ENCODE assay signal across 8 mouse cellular contexts in the genomic region with DNA sequence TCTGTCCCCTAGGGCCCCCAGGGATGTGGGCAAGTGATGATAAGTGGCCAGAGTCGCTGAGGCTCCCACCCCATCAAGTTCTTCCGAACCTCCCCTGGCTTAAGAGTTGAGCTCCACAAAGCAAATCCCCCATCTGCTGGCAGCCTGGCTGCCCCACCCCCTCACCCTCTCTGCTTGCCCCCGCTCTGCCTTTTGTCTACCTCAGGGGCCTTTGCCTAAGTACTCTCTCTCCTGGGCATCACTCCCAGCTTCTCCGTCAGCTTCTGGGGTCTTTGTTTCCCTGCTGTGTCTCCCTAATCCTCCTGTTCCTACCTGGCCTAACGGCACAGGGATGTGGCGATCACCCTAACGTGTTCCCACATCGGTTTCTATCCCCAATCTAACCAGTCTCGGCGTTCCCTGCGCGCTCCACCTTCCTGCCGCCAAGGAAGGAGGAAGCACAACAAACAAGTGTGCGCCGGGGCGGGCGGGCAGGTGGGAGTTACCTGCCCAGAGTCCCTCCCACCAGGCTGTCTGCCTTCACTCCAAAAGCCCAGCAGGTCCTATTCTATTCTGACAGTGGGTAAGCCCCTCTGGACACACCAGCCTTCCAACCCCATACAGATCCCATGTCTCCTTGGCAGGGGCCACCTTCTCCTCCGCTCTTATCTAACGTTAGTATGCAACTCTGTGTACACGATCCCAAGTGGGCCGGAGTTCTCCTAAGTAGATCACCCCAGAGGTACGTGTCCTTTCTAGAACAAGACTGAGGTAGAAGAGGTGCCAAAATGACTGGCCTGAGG. TPM values are rescaled to one million over a fixed set of nuclear protein-coding genes. Genes with fewer than 3 reads are reported as not detected.
DNase-seq lines count a peak whose midpoint lies in the region; ATAC-seq lines count a peak whose summit lies in the region.

No protein-coding gene starts in this region.

- peaks cover 36% of the 10 kb centered on the region for H3K36me3 ChIP-seq in embryonic facial prominence, embryonic 10.5 days (replicated peaks)
- peaks cover 27% of the 10 kb centered on the region for H3K36me3 ChIP-seq in hindbrain, embryonic 13.5 days
- peaks cover 31% of the 10 kb centered on the region for H3K36me3 ChIP-seq in limb, embryonic 15.5 days

- H3K9me3 ChIP-seq in embryonic facial prominence, embryonic 10.5 days: no peaks in the 10 kb centered on the region
- no peaks in the 10 kb centered on the region for H3K9me3 ChIP-seq in hindbrain, embryonic 13.5 days
- no peaks in the 10 kb centered on the region for H3K9me3 ChIP-seq in limb, embryonic 15.5 days

- H3K9ac ChIP-seq in hindbrain, embryonic 13.5 days: peak overlapping the region; percentile 100
- H3K9ac ChIP-seq in limb, embryonic 15.5 days: peak overlapping the region; percentile 11

- no peak for ATAC-seq in hindbrain, embryonic 13.5 days (ENCODE audit: low FRiP score)
- no peak for ATAC-seq in limb, embryonic 15.5 days (ENCODE audit: insufficient number of reproducible peaks, low FRiP score, low TSS enrichment, low read depth)
- ATAC-seq in megakaryocyte-erythroid progenitor cell, adult 5-6 weeks (replicated peaks; ENCODE audit: low FRiP score, low TSS enrichment, poor library complexity, severe bottlenecking): no peak

- H3K4me2 ChIP-seq in hindbrain, embryonic 13.5 days: peak overlapping the region; percentile 100
- peak overlapping the region; percentile 90 for H3K4me2 ChIP-seq in limb, embryonic 15.5 days

- DNase-seq in right cerebral cortex, adult 18-20 months: peak; percentile 54
- DNase-seq in right cerebral cortex, postnatal 36 days (ENCODE audit: low spot score in 2 of 2): no peak
- peak; percentile 56 for DNase-seq in embryonic facial prominence, embryonic 10.5 days (ENCODE audit: low spot score)
- DNase-seq in retina, embryonic 14.5 days (ENCODE audit: low spot score): peak; percentile 58
- no peak for DNase-seq in gastrocnemius, postnatal 25 days

- H3K4me1 ChIP-seq in embryonic facial prominence, embryonic 10.5 days: peaks cover 78% of the 10 kb centered on the region
- H3K4me1 ChIP-seq in hindbrain, embryonic 13.5 days (replicated peaks): peaks cover 67% of the 10 kb centered on the region
- H3K4me1 ChIP-seq in limb, embryonic 15.5 days: peaks cover 61% of the 10 kb centered on the region

- peak overlapping the region; percentile 92 for H3K4me3 ChIP-seq in embryonic facial prominence, embryonic 10.5 days
- peak overlapping the region; percentile 93 for H3K4me3 ChIP-seq in hindbrain, embryonic 13.5 days
- peak overlapping the region; percentile 94 for H3K4me3 ChIP-seq in limb, embryonic 15.5 days

- H3K27ac ChIP-seq in embryonic facial prominence, embryonic 10.5 days (replicated peaks): peak overlapping the region; percentile 100
- peak overlapping the region; percentile 100 for H3K27ac ChIP-seq in hindbrain, embryonic 13.5 days
- H3K27ac ChIP-seq in limb, embryonic 15.5 days: 0 out of 2 replicates have a peak overlapping the region, but pooled peaks have one; percentile 27

- peaks cover 22% of the 10 kb centered on the region for H3K27me3 ChIP-seq in embryonic facial prominence, embryonic 10.5 days (replicated peaks; ENCODE audit: low read depth, poor library complexity, severe bottlenecking)
- no peaks in the 10 kb centered on the region for H3K27me3 ChIP-seq in hindbrain, embryonic 13.5 days
- H3K27me3 ChIP-seq in limb, embryonic 15.5 days: peaks cover 3% of the 10 kb centered on the region

- WGBS in embryonic facial prominence, embryonic 10.5 days: 15% methylated on average over 22 of the region's 22 CpGs
- 9% methylated on average over 22 of the region's 22 CpGs for WGBS in hindbrain, embryonic 13.5 days
- 17% methylated on average over 22 of the region's 22 CpGs for WGBS in limb, embryonic 15.5 days

RNA-seq across cellular contexts. Expression of a gene that starts 3.8 kb away (rescaled TPM):
- polyA plus RNA-seq in embryonic facial prominence, embryonic 10.5 days (2016; fragmentation: Nextera tagmentation; extraction: Ambion mirVana): 1.2 and 1.6 TPM in 2 replicates
- 2.4 and 2.6 TPM in 2 replicates for polyA plus RNA-seq in hindbrain, embryonic 13.5 days (2015; fragmentation: Nextera tagmentation; extraction: Ambion mirVana)
- 2.3 TPM in 2 replicates for polyA plus RNA-seq in limb, embryonic 15.5 days (2015; fragmentation: Nextera tagmentation; extraction: Ambion mirVana)
- 0.09 and 0.35 TPM in 2 replicates for total RNA-seq in megakaryocyte-erythroid progenitor cell, adult 5-6 weeks (2014; fragmentation: Nextera tagmentation)
- total RNA-seq in megakaryocyte-erythroid progenitor cell, adult 5-6 weeks (2017): 1.6 TPM in 1 of 2 replicates, not detected in the other
- total RNA-seq in gastrocnemius, postnatal 25 days (2021): under 1 TPM in 1 of 2 experiments, not detected in 1; 0.51 TPM

RNA-seq across cellular contexts. Expression of a gene that starts 4.6 kb away (rescaled TPM):
- polyA plus RNA-seq in embryonic facial prominence, embryonic 10.5 days (2016; fragmentation: Nextera tagmentation; extraction: Ambion mirVana): 203 and 213 TPM in 2 replicates
- 744 and 801 TPM in 2 replicates for polyA plus RNA-seq in hindbrain, embryonic 13.5 days (2015; fragmentation: Nextera tagmentation; extraction: Ambion mirVana)
- 241 and 331 TPM in 2 replicates for polyA plus RNA-seq in limb, embryonic 15.5 days (2015; fragmentation: Nextera tagmentation; extraction: Ambion mirVana)
- 5.3 and 30.7 TPM in 2 replicates for total RNA-seq in megakaryocyte-erythroid progenitor cell, adult 5-6 weeks (2014; fragmentation: Nextera tagmentation)
- 21.6 and 22.1 TPM in 2 replicates for total RNA-seq in megakaryocyte-erythroid progenitor cell, adult 5-6 weeks (2017)
- 100 to 1,000 TPM; 126 to 152 TPM for total RNA-seq in gastrocnemius, postnatal 25 days (2021)

RNA-seq across cellular contexts. Expression of a gene that starts 15.8 kb away (rescaled TPM):
- 390 and 408 TPM in 2 replicates for polyA plus RNA-seq in embryonic facial prominence, embryonic 10.5 days (2016; fragmentation: Nextera tagmentation; extraction: Ambion mirVana)
- 481 and 505 TPM in 2 replicates for polyA plus RNA-seq in hindbrain, embryonic 13.5 days (2015; fragmentation: Nextera tagmentation; extraction: Ambion mirVana)
- 352 and 365 TPM in 2 replicates for polyA plus RNA-seq in limb, embryonic 15.5 days (2015; fragmentation: Nextera tagmentation; extraction: Ambion mirVana)
- 103 and 117 TPM in 2 replicates for total RNA-seq in megakaryocyte-erythroid progenitor cell, adult 5-6 weeks (2014; fragmentation: Nextera tagmentation)
- 59.2 and 99.1 TPM in 2 replicates for total RNA-seq in megakaryocyte-erythroid progenitor cell, adult 5-6 weeks (2017)
- total RNA-seq in gastrocnemius, postnatal 25 days (2021): 100 to 1,000 TPM; 207 to 210 TPM

RNA-seq across cellular contexts. Expression of a gene that starts 27.3 kb away (rescaled TPM):
- not detected in 2 replicates for polyA plus RNA-seq in embryonic facial prominence, embryonic 10.5 days (2016; fragmentation: Nextera tagmentation; extraction: Ambion mirVana)
- 0.14 and 0.19 TPM in 2 replicates for polyA plus RNA-seq in hindbrain, embryonic 13.5 days (2015; fragmentation: Nextera tagmentation; extraction: Ambion mirVana)
- 0.24 and 0.31 TPM in 2 replicates for polyA plus RNA-seq in limb, embryonic 15.5 days (2015; fragmentation: Nextera tagmentation; extraction: Ambion mirVana)
- not detected in 2 replicates for total RNA-seq in megakaryocyte-erythroid progenitor cell, adult 5-6 weeks (2014; fragmentation: Nextera tagmentation)
- not detected in 2 replicates for total RNA-seq in megakaryocyte-erythroid progenitor cell, adult 5-6 weeks (2017)
- 1 to 10 TPM in 1 of 2 experiments, not detected in 1; 1.2 TPM for total RNA-seq in gastrocnemius, postnatal 25 days (2021)

RNA-seq across cellular contexts. Expression of a gene that starts 50.0 kb away (rescaled TPM):
- polyA plus RNA-seq in embryonic facial prominence, embryonic 10.5 days (2016; fragmentation: Nextera tagmentation; extraction: Ambion mirVana): 137 and 146 TPM in 2 replicates
- polyA plus RNA-seq in hindbrain, embryonic 13.5 days (2015; fragmentation: Nextera tagmentation; extraction: Ambion mirVana): 89.3 and 94.5 TPM in 2 replicates
- polyA plus RNA-seq in limb, embryonic 15.5 days (2015; fragmentation: Nextera tagmentation; extraction: Ambion mirVana): 146 and 160 TPM in 2 replicates
- total RNA-seq in megakaryocyte-erythroid progenitor cell, adult 5-6 weeks (2014; fragmentation: Nextera tagmentation): 71.0 and 117 TPM in 2 replicates
- 46.8 and 57.5 TPM in 2 replicates for total RNA-seq in megakaryocyte-erythroid progenitor cell, adult 5-6 weeks (2017)
- total RNA-seq in gastrocnemius, postnatal 25 days (2021): 10 to 100 TPM; 96.2 to 99.0 TPM

Comparison
In these comparisons a context has a peak if more than half of its experiments do, and no peak if none do; other contexts are left out.
1. DNase-seq: peak in right cerebral cortex, adult 18-20 months (single experiment), embryonic facial prominence, embryonic 10.5 days (single experiment) and retina, embryonic 14.5 days (single experiment); none in right cerebral cortex, postnatal 36 days (0 of 2) and gastrocnemius, postnatal 25 days (single experiment).
2. H3K27ac ChIP-seq: peak in every context shown above with its lines; median percentile 100 in embryonic facial prominence, embryonic 10.5 days; 100 in hindbrain, embryonic 13.5 days; 27 in limb, embryonic 15.5 days.
3. Peak in every context shown above with its lines, with median percentiles within 50 percentile points of each other: H3K4me3 ChIP-seq.